Mouse (Mus musculus): Measurements from ENCODE around the gene Chd6. TPM values are rescaled to one million over a fixed set of nuclear protein-coding genes. Genes with fewer than 3 reads are reported as not detected.

Gene Chd6
- polyA plus RNA-seq, 1 experiment from 2014 or later, result 33.3 TPM

DNA sequence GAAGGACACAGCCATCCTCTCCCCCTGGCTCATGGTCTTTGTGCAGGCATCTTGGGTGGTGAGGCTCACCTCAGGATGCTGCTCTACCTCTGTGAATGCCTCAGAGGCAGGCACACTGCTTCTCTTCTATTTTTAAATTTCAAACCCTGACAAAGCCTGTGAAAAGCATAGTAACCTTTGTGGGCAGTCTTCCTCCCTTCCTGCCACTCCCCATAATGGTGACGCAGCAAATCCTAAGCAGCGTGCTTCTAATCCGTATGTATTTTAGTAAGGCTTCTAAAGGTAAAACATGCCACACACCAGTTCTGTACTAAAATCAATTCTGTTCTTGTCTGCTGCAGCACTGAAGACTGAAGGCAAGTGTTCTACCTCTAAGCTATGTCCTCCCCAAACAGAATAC, 116.4 kb downstream of the Chd6 start:
- no peak for ATAC-seq (replicated peaks; ENCODE audit: insufficient number of reproducible peaks, low FRiP score, low TSS enrichment, low read depth)
- Histone ChIP-seq H3K4me2 (ENCODE audit: low read depth, low read length) (no peak overlapping the region), H3K9me3 (replicated peaks; ENCODE audit: control insufficient read depth, low read length) (no peaks in the 10 kb centered on the region), H3K36me3 (replicated peaks; ENCODE audit: control insufficient read depth, insufficient read depth, low read depth, low read length) (peaks cover 3% of the 10 kb centered on the region), H3K27me3 (ENCODE audit: control insufficient read depth, insufficient read depth, low read length) (no peaks in the 10 kb centered on the region), H3K4me1 (ENCODE audit: control insufficient read depth, insufficient read depth, low read length) (no peaks in the 10 kb centered on the region), H3K27ac (replicated peaks; ENCODE audit: low read depth, low read length) (no peak overlapping the region), H3K4me3 (ENCODE audit: low read depth, low read length) (no peak overlapping the region), H3K9ac (replicated peaks; ENCODE audit: low read length) (no peak overlapping the region)
- 97% methylated on average over 3 of the region's 3 CpGs for WGBS
- DNase-seq (ENCODE audit: low spot score), result no peak

DNA sequence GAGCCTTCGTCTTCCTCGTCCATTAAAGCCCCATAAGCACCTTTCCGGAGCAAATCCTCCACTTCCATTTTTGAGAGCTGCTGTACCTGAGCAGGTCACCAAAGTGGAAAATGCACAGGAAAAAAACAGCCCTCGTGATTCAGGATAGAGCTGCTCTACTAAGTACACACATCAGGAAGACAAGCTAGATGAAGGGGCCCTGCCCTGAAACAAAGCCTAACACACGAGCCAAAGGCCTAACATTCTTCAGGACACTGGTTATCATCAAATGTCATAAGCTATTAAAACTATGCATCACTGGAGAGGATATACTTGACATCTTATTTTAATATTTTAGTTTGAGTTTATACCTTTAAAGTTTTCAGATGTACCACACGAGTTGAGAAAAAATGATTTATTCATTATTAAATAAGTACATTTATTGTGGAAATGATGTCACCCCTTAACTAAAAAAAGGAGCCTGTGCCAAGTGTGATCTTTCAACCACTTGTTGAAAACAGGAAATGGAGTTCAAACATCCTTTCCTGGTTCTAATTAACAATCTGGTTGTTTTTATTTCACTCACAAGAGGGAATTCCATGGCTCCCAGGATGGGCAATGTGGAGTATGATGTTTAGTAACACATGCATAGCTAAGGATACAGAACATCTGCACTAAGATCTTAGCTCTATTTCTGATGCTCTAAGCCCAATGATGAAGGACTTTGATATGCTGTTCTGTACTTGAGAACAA, 118.4 kb downstream of the Chd6 start:
- Histone ChIP-seq H3K36me3 (replicated peaks; ENCODE audit: control insufficient read depth, insufficient read depth, low read depth, low read length) (peaks cover 3% of the 10 kb centered on the region), H3K27me3 (ENCODE audit: control insufficient read depth, insufficient read depth, low read length) (no peaks in the 10 kb centered on the region), H3K9ac (replicated peaks; ENCODE audit: low read length) (no peak overlapping the region), H3K27ac (replicated peaks; ENCODE audit: low read depth, low read length) (no peak overlapping the region), H3K4me1 (ENCODE audit: control insufficient read depth, insufficient read depth, low read length) (no peaks in the 10 kb centered on the region), H3K9me3 (replicated peaks; ENCODE audit: control insufficient read depth, low read length) (no peaks in the 10 kb centered on the region), H3K4me3 (ENCODE audit: low read depth, low read length) (no peak overlapping the region), H3K4me2 (ENCODE audit: low read depth, low read length) (no peak overlapping the region)
- WGBS, result 69% methylated on average over 6 of the region's 6 CpGs
- ATAC-seq (replicated peaks; ENCODE audit: insufficient number of reproducible peaks, low FRiP score, low TSS enrichment, low read depth) (no peak), DNase-seq (ENCODE audit: low spot score) (peak; percentile 16)

- no peak for DNase-seq (ENCODE audit: low spot score)
- H3K4me3 ChIP-seq (ENCODE audit: low read depth, low read length), result no peak overlapping the region
- H3K4me2 ChIP-seq (ENCODE audit: low read depth, low read length), result no peak overlapping the region
- H3K9me3 ChIP-seq (replicated peaks; ENCODE audit: control insufficient read depth, low read length), result no peaks in the 10 kb centered on the region
- no peak overlapping the region for H3K9ac ChIP-seq (replicated peaks; ENCODE audit: low read length)
- no peaks in the 10 kb centered on the region for H3K4me1 ChIP-seq (ENCODE audit: control insufficient read depth, insufficient read depth, low read length)
- peaks cover 3% of the 10 kb centered on the region for H3K36me3 ChIP-seq (replicated peaks; ENCODE audit: control insufficient read depth, insufficient read depth, low read depth, low read length)
- no peak overlapping the region for H3K27ac ChIP-seq (replicated peaks; ENCODE audit: low read depth, low read length)
- ATAC-seq (replicated peaks; ENCODE audit: insufficient number of reproducible peaks, low FRiP score, low TSS enrichment, low read depth), result no peak
- no peaks in the 10 kb centered on the region for H3K27me3 ChIP-seq (ENCODE audit: control insufficient read depth, insufficient read depth, low read length)
Measured at GRCm38 (mm10) chr2:160987503-160987902, 121.4 kb downstream of the Chd6 start.

- H3K36me3 ChIP-seq (replicated peaks; ENCODE audit: control insufficient read depth, insufficient read depth, low read depth, low read length), result no peaks in the 10 kb centered on the region; the same call in 1 of the 2 replicates
- 93% methylated on average over 3 of the region's 3 CpGs for WGBS
Measured at GRCm38 (mm10) chr2:160982636-160983035, 126.2 kb downstream of the Chd6 start.

DNA sequence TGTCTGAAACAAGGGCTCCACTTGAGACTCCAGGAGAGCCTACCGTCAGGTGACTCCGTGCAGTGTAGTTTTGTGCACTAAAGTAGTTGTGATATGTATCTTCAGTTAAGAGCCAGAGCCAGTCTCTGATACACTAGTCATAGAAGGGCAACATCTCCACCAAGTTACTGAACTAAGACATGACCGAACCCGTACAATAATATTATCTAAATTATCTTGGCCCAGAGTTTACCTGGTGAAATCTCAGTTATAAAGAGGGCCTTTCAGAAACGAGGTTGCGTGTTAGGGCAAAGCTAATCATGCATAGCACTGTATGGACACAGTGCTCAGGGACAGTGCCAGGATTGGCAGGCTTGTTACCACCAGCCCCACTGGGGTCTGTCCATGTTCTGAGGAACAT, 127.1 kb downstream of the Chd6 start:
- Histone ChIP-seq H3K4me1 (ENCODE audit: control insufficient read depth, insufficient read depth, low read length) (no peaks in the 10 kb centered on the region), H3K9ac (replicated peaks; ENCODE audit: low read length) (no peak overlapping the region), H3K4me2 (ENCODE audit: low read depth, low read length) (no peak overlapping the region), H3K36me3 (replicated peaks; ENCODE audit: control insufficient read depth, insufficient read depth, low read depth, low read length) (no peaks in the 10 kb centered on the region), H3K27ac (replicated peaks; ENCODE audit: low read depth, low read length) (no peak overlapping the region), H3K9me3 (replicated peaks; ENCODE audit: control insufficient read depth, low read length) (no peaks in the 10 kb centered on the region), H3K27me3 (ENCODE audit: control insufficient read depth, insufficient read depth, low read length) (no peaks in the 10 kb centered on the region), H3K4me3 (ENCODE audit: low read depth, low read length) (no peak overlapping the region)
- no peak for DNase-seq (ENCODE audit: low spot score)
- WGBS, result 97% methylated on average over 6 of the region's 6 CpGs
- ATAC-seq (replicated peaks; ENCODE audit: insufficient number of reproducible peaks, low FRiP score, low TSS enrichment, low read depth), result no peak

More at GRCm38 (mm10) chr2:160982636-160983035, 126.2 kb downstream of the Chd6 start:
- Histone ChIP-seq H3K9ac (replicated peaks; ENCODE audit: low read length) (no peak overlapping the region), H3K4me3 (ENCODE audit: low read depth, low read length) (no peak overlapping the region), H3K4me1 (ENCODE audit: control insufficient read depth, insufficient read depth, low read length) (no peaks in the 10 kb centered on the region), H3K4me2 (ENCODE audit: low read depth, low read length) (no peak overlapping the region), H3K27ac (replicated peaks; ENCODE audit: low read depth, low read length) (no peak overlapping the region), H3K27me3 (ENCODE audit: control insufficient read depth, insufficient read depth, low read length) (no peaks in the 10 kb centered on the region), H3K9me3 (replicated peaks; ENCODE audit: control insufficient read depth, low read length) (no peaks in the 10 kb centered on the region)
- DNase-seq (ENCODE audit: low spot score) (no peak), ATAC-seq (replicated peaks; ENCODE audit: insufficient number of reproducible peaks, low FRiP score, low TSS enrichment, low read depth) (no peak)

DNA sequence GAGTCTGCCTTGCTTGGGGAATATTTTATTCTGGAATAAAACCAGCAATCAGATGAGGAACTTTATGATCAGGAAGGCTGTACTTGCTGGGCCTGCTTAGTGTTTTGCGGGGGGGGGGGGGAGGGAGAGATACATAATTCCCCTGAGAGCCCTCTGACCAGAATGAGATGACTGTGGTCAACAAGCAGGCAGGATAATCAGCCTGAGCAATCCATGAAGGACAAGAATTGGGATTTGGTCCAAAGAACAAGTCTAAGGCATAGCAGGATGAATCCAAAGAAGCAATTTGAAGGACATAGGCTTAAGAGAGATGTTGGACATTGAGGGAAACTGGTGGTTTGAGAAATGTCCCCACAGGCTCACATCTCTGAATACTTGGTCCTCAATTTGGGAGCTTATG, 130.2 kb downstream of the Chd6 start:
- H3K27me3 ChIP-seq (ENCODE audit: control insufficient read depth, insufficient read depth, low read length), result no peaks in the 10 kb centered on the region
- WGBS, result 100% methylated on average over 1 of the region's 1 CpGs
- no peaks in the 10 kb centered on the region for H3K4me1 ChIP-seq (ENCODE audit: control insufficient read depth, insufficient read depth, low read length)
- H3K27ac ChIP-seq (replicated peaks; ENCODE audit: low read depth, low read length), result no peak overlapping the region
- H3K36me3 ChIP-seq (replicated peaks; ENCODE audit: control insufficient read depth, insufficient read depth, low read depth, low read length), result no peaks in the 10 kb centered on the region; the same call in 1 of the 2 replicates
- ATAC-seq (replicated peaks; ENCODE audit: insufficient number of reproducible peaks, low FRiP score, low TSS enrichment, low read depth) (no peak), DNase-seq (ENCODE audit: low spot score) (no peak)
- H3K4me2 ChIP-seq (ENCODE audit: low read depth, low read length), result no peak overlapping the region
- H3K4me3 ChIP-seq (ENCODE audit: low read depth, low read length), result no peak overlapping the region
- no peak overlapping the region for H3K9ac ChIP-seq (replicated peaks; ENCODE audit: low read length)
- H3K9me3 ChIP-seq (replicated peaks; ENCODE audit: control insufficient read depth, low read length), result no peaks in the 10 kb centered on the region

DNA sequence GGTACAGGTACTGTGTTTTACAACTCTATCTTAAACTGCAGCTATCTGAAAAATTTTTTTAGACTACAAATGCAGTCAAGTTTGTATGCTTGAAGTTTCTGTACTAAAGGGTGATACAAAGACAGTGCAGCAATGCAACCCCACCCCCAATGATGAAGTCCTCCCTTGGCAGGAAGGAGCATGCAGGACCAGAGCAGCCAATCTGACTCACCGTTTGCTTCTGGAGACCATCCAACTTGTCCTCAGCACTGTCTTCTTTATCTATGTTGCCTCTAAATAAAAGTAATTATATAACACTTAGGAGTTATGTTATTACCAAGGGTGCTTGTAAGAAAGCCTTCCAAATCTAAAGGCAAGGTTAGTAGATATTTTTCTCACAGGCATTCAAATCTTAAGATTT, 131.6 kb downstream of the Chd6 start:
- no peak overlapping the region for H3K9ac ChIP-seq (replicated peaks; ENCODE audit: low read length)
- H3K4me1 ChIP-seq (ENCODE audit: control insufficient read depth, insufficient read depth, low read length), result no peaks in the 10 kb centered on the region
- no peaks in the 10 kb centered on the region; the same call in 1 of the 2 replicates for H3K36me3 ChIP-seq (replicated peaks; ENCODE audit: control insufficient read depth, insufficient read depth, low read depth, low read length)
- H3K27me3 ChIP-seq (ENCODE audit: control insufficient read depth, insufficient read depth, low read length), result no peaks in the 10 kb centered on the region
- 90% methylated on average over 1 of the region's 1 CpGs for WGBS
- H3K4me3 ChIP-seq (ENCODE audit: low read depth, low read length), result no peak overlapping the region
- no peak for ATAC-seq (replicated peaks; ENCODE audit: insufficient number of reproducible peaks, low FRiP score, low TSS enrichment, low read depth)
- no peak for DNase-seq (ENCODE audit: low spot score)
- no peak overlapping the region for H3K4me2 ChIP-seq (ENCODE audit: low read depth, low read length)
- no peak overlapping the region for H3K27ac ChIP-seq (replicated peaks; ENCODE audit: low read depth, low read length)
- no peaks in the 10 kb centered on the region for H3K9me3 ChIP-seq (replicated peaks; ENCODE audit: control insufficient read depth, low read length)

- Histone ChIP-seq H3K9me3 (replicated peaks; ENCODE audit: control insufficient read depth, low read length) (no peaks in the 10 kb centered on the region), H3K27me3 (ENCODE audit: control insufficient read depth, insufficient read depth, low read length) (no peaks in the 10 kb centered on the region), H3K4me1 (ENCODE audit: control insufficient read depth, insufficient read depth, low read length) (no peaks in the 10 kb centered on the region), H3K4me3 (ENCODE audit: low read depth, low read length) (no peak overlapping the region), H3K36me3 (replicated peaks; ENCODE audit: control insufficient read depth, insufficient read depth, low read depth, low read length) (no peaks in the 10 kb centered on the region; the same call in none of the 2 replicates), H3K9ac (replicated peaks; ENCODE audit: low read length) (no peak overlapping the region), H3K27ac (replicated peaks; ENCODE audit: low read depth, low read length) (no peak overlapping the region), H3K4me2 (ENCODE audit: low read depth, low read length) (no peak overlapping the region)
- DNase-seq (ENCODE audit: low spot score) (no peak), ATAC-seq (replicated peaks; ENCODE audit: insufficient number of reproducible peaks, low FRiP score, low TSS enrichment, low read depth) (no peak)
- WGBS, result 85% methylated on average over 5 of the region's 5 CpGs
Measured at GRCm38 (mm10) chr2:160973648-160974215, 135.1 kb downstream of the Chd6 start.

Data from embryonic facial prominence, embryonic 11.5 days (tissue).